Mouse (Mus musculus) liver, embryonic 11.5 days (tissue): ENCODE measurements around the gene Polr2l. TPM values are rescaled to one million over a fixed set of nuclear protein-coding genes. Genes with fewer than 3 reads are reported as not detected.

Experiments used
- ATAC-seq: fragments of 200-750 bp; cut with Nextera tagmentation; replicated peaks from 2 replicates; pipeline ENCODE4 v1.8.0; 2017; ENCODE audit warnings: moderate number of reproducible peaks, mild to moderate bottlenecking, moderate TSS enrichment, moderate library complexity; ENCODE audit not compliant: low FRiP score
- DNase-seq: peaks from one replicate; pipeline ENCODE4 v3.0.0-alpha.2; 2017; ENCODE audit warnings: low spot score
- H3K27ac ChIP-seq: fragments of 300-500 bp; sonication (generic); 2 replicates; pipeline ENCODE4 v1.5.1; 2014; ENCODE audit warnings: mild to moderate bottlenecking, low read depth, low read length, control low read depth
- H3K27me3 ChIP-seq: fragments of 300-500 bp; sonication (generic); replicated peaks from 2 replicates; pipeline ENCODE4 v1.6.1; 2014; ENCODE audit warnings: low read length, mixed read lengths; ENCODE audit not compliant: control insufficient read depth, insufficient read depth
- H3K36me3 ChIP-seq: fragments of 300-500 bp; sonication (generic); 2 replicates; pipeline ENCODE4 v1.6.1; 2014; ENCODE audit warnings: mild to moderate bottlenecking, low read length, moderate library complexity, mixed read lengths; ENCODE audit not compliant: control insufficient read depth, insufficient read depth
- H3K4me1 ChIP-seq: fragments of 300-500 bp; sonication (generic); replicated peaks from 2 replicates; pipeline ENCODE4 v1.6.1; 2014; ENCODE audit warnings: low read length, mixed read lengths; ENCODE audit not compliant: control insufficient read depth, insufficient read depth
- H3K4me2 ChIP-seq: fragments of 300-500 bp; sonication (generic); 2 replicates; pipeline ENCODE4 v1.6.1; 2014; ENCODE audit warnings: mild to moderate bottlenecking, control low read depth, moderate library complexity
- H3K4me3 ChIP-seq: fragments of 300-500 bp; sonication (generic); 2 replicates; pipeline ENCODE4 v1.5.1; 2014; ENCODE audit warnings: low read depth, low read length, control low read depth
- H3K9ac ChIP-seq: fragments of 300-500 bp; sonication (generic); 2 replicates; pipeline ENCODE4 v1.6.1; 2014; ENCODE audit warnings: low read depth, low read length, control low read depth
- H3K9me3 ChIP-seq: fragments of 300-500 bp; sonication (generic); 2 replicates; pipeline ENCODE4 v1.6.1; 2016; ENCODE audit warnings: low read length, inconsistent platforms, mixed read lengths; ENCODE audit not compliant: control insufficient read depth
- WGBS: fragments of 180-500 bp; shearing (Covaris S2); extraction: QIAGEN DNeasy Blood & Tissue Kit; methylation state at CpG from one replicate; pipeline ENCODE4 v1.1.7; 2014; 5-methylcytosine and 5-hydroxymethylcytosine counted together
- polyA plus RNA-seq: library from polyadenylated mRNA; unstranded; fragments of >200 nt; fragmentation: Nextera tagmentation; extraction: Ambion mirVana; gene quantifications from 2 replicates; pipeline ENCODE4 v1.2.1, GENCODE M21; 2014

Gene Polr2l
- polyA plus RNA-seq, 1 experiment from 2014 or later: 104 TPM

GRCm38 (mm10) chr7:141443828-141444237 is 31.1 kb downstream of the Polr2l start, which contains the start of gene Pidd1:
Pidd1 (minus strand) TSS chr7:141444025.
- under 1% methylated on average over 25 of the region's 25 CpGs for WGBS
- H3K27me3 ChIP-seq: no peaks in the 10 kb centered on the region
- peak within 1 kb of the TSS; percentile 65 for H3K4me3 ChIP-seq
- H3K9me3 ChIP-seq: no peaks in the 10 kb centered on the region
- peak within 1 kb of the TSS; percentile 90 for H3K4me2 ChIP-seq
- DNase-seq: peak; percentile 78
- ATAC-seq: peak; percentile 72
- H3K9ac ChIP-seq: peak within 1 kb of the TSS; percentile 78
- peaks cover 29% of the 10 kb centered on the region for H3K36me3 ChIP-seq
- H3K4me1 ChIP-seq: peaks cover 26% of the 10 kb centered on the region
- H3K27ac ChIP-seq: peak within 1 kb of the TSS; percentile 60; the same call in 1 of the 2 replicates

- peak; percentile 30 for ATAC-seq
- WGBS: 26% methylated on average over 12 of the region's 12 CpGs
Measured at GRCm38 (mm10) chr7:141443081-141443821, 31.7 kb downstream of the Polr2l start.

GRCm38 (mm10) chr7:141442199-141442598 is 32.7 kb downstream of the Polr2l start:
- Histone ChIP-seq H3K9me3 (no peaks in the 10 kb centered on the region), H3K4me3 (peak overlapping the region; percentile 65), H3K4me2 (peak overlapping the region; percentile 90), H3K27me3 (no peaks in the 10 kb centered on the region), H3K4me1 (peaks cover 20% of the 10 kb centered on the region), H3K9ac (peak overlapping the region; percentile 78; the same call in 1 of the 2 replicates), H3K27ac (no peak overlapping the region; the same call in 1 of the 2 replicates), H3K36me3 (peaks cover 30% of the 10 kb centered on the region)
- ATAC-seq: no peak
- 91% methylated on average over 13 of the region's 13 CpGs for WGBS
- no peak for DNase-seq

More at GRCm38 (mm10) chr7:141443081-141443821, 31.7 kb downstream of the Polr2l start:
- peak overlapping the region; percentile 78 for H3K9ac ChIP-seq
- H3K4me2 ChIP-seq: peak overlapping the region; percentile 90
- no peaks in the 10 kb centered on the region for H3K27me3 ChIP-seq
- H3K36me3 ChIP-seq: peaks cover 29% of the 10 kb centered on the region
- DNase-seq: no peak
- H3K4me1 ChIP-seq: peaks cover 20% of the 10 kb centered on the region
- H3K9me3 ChIP-seq: no peaks in the 10 kb centered on the region
- peak overlapping the region; percentile 65 for H3K4me3 ChIP-seq
- peak overlapping the region; percentile 60; the same call in 1 of the 2 replicates for H3K27ac ChIP-seq

GRCm38 (mm10) chr7:141441460-141441859 is 33.5 kb downstream of the Polr2l start:
- WGBS: 93% methylated on average over 9 of the region's 9 CpGs
- Histone ChIP-seq H3K4me1 (peaks cover 23% of the 10 kb centered on the region), H3K36me3 (peaks cover 30% of the 10 kb centered on the region), H3K27me3 (no peaks in the 10 kb centered on the region), H3K4me2 (peak overlapping the region; percentile 90), H3K9me3 (no peaks in the 10 kb centered on the region), H3K27ac (no peak overlapping the region), H3K9ac (no peak overlapping the region), H3K4me3 (0 out of 2 replicates have a peak overlapping the region, but pooled peaks have one; percentile 65)
- DNase-seq (no peak), ATAC-seq (no peak)

- Histone ChIP-seq H3K4me1 (peaks cover 31% of the 10 kb centered on the region), H3K4me3 (no peak overlapping the region), H3K4me2 (no peak overlapping the region), H3K27me3 (no peaks in the 10 kb centered on the region), H3K9me3 (no peaks in the 10 kb centered on the region), H3K27ac (no peak overlapping the region), H3K36me3 (peaks cover 30% of the 10 kb centered on the region), H3K9ac (no peak overlapping the region)
- no peak for ATAC-seq
- no peak for DNase-seq
- WGBS: 42% methylated on average over 6 of the region's 6 CpGs
Measured at GRCm38 (mm10) chr7:141440613-141441012, 34.3 kb downstream of the Polr2l start.

- H3K4me2 ChIP-seq: no peak overlapping the region
- H3K9me3 ChIP-seq: no peaks in the 10 kb centered on the region
- no peak overlapping the region for H3K27ac ChIP-seq
- 97% methylated on average over 11 of the region's 11 CpGs for WGBS
- no peak for DNase-seq
- no peak for ATAC-seq
- H3K27me3 ChIP-seq: no peaks in the 10 kb centered on the region
- H3K9ac ChIP-seq: no peak overlapping the region
- H3K4me3 ChIP-seq: no peak overlapping the region
- peaks cover 30% of the 10 kb centered on the region for H3K36me3 ChIP-seq
- H3K4me1 ChIP-seq: peaks cover 36% of the 10 kb centered on the region
Measured at GRCm38 (mm10) chr7:141439811-141440210, 35.1 kb downstream of the Polr2l start.

GRCm38 (mm10) chr7:141439140-141439679 is 35.7 kb downstream of the Polr2l start:
- ATAC-seq (no peak), DNase-seq (no peak)
- Histone ChIP-seq H3K4me3 (no peak overlapping the region), H3K4me1 (peaks cover 42% of the 10 kb centered on the region), H3K9ac (no peak overlapping the region), H3K27me3 (no peaks in the 10 kb centered on the region), H3K36me3 (peaks cover 30% of the 10 kb centered on the region), H3K4me2 (no peak overlapping the region), H3K27ac (no peak overlapping the region), H3K9me3 (no peaks in the 10 kb centered on the region)
- 96% methylated on average over 10 of the region's 10 CpGs for WGBS

GRCm38 (mm10) chr7:141438201-141438968 is 36.5 kb downstream of the Polr2l start:
- H3K27ac ChIP-seq: 0 out of 2 replicates have a peak overlapping the region, but pooled peaks have one; percentile 19
- no peak overlapping the region for H3K4me3 ChIP-seq
- H3K4me1 ChIP-seq: peaks cover 49% of the 10 kb centered on the region
- H3K4me2 ChIP-seq: no peak overlapping the region
- no peaks in the 10 kb centered on the region for H3K27me3 ChIP-seq
- H3K9me3 ChIP-seq: no peaks in the 10 kb centered on the region
- no peak for DNase-seq
- ATAC-seq: no peak
- peaks cover 30% of the 10 kb centered on the region for H3K36me3 ChIP-seq
- H3K9ac ChIP-seq: no peak overlapping the region
- WGBS: 92% methylated on average over 12 of the region's 12 CpGs
